Mouse (Mus musculus) hindbrain, embryonic 16.5 days (tissue): ENCODE measurements around the gene Bak1. TPM values are rescaled to one million over a fixed set of nuclear protein-coding genes. Genes with fewer than 3 reads are reported as not detected.

Experiments
- ATAC-seq: fragments of 200-750 bp; cut with Nextera tagmentation; 2 replicates; pipeline ENCODE4 v1.8.0; 2017; ENCODE audit warnings: moderate TSS enrichment, moderate library complexity
- H3K27ac ChIP-seq: fragments of 300-500 bp; sonication (generic); 2 replicates; pipeline ENCODE4 v1.5.1; 2014; ENCODE audit warnings: low read depth, mild to moderate bottlenecking, control low read depth, low read length, moderate library complexity
- H3K27me3 ChIP-seq: fragments of 300-500 bp; sonication (generic); replicated peaks from 2 replicates; pipeline ENCODE4 v1.6.1; 2014; ENCODE audit warnings: low read length; ENCODE audit not compliant: control insufficient read depth, insufficient read depth
- H3K36me3 ChIP-seq: fragments of 300-500 bp; sonication (generic); 2 replicates; pipeline ENCODE4 v1.6.1; 2014; ENCODE audit warnings: mild to moderate bottlenecking, low read length, moderate library complexity, mixed read lengths; ENCODE audit not compliant: control insufficient read depth, insufficient read depth
- H3K4me1 ChIP-seq: fragments of 300-500 bp; sonication (generic); 2 replicates; pipeline ENCODE4 v1.6.1; 2014; ENCODE audit warnings: low read depth, low read length; ENCODE audit not compliant: control insufficient read depth, insufficient read depth
- H3K4me2 ChIP-seq: fragments of 300-500 bp; sonication (generic); 2 replicates; pipeline ENCODE4 v1.6.1; 2014; ENCODE audit warnings: mild to moderate bottlenecking, low read length, control low read depth, moderate library complexity
- H3K4me3 ChIP-seq: fragments of 300-500 bp; sonication (generic); 2 replicates; pipeline ENCODE4 v1.5.1; 2014; ENCODE audit warnings: mild to moderate bottlenecking, low read length, control low read depth, moderate library complexity
- H3K9ac ChIP-seq: fragments of 300-500 bp; sonication (generic); 2 replicates; pipeline ENCODE4 v1.6.1; 2014; ENCODE audit warnings: low read depth, mild to moderate bottlenecking, control low read depth, low read length, moderate library complexity
- H3K9me3 ChIP-seq: fragments of 300-500 bp; sonication (generic); 2 replicates; pipeline ENCODE4 v1.6.1; 2014; ENCODE audit warnings: mild to moderate bottlenecking, low read length, moderate library complexity; ENCODE audit not compliant: control insufficient read depth
- WGBS: fragments of 180-500 bp; shearing (Covaris S2); extraction: QIAGEN DNeasy Blood & Tissue Kit; methylation state at CpG from one replicate; pipeline ENCODE4 v1.1.7; 2014; 5-methylcytosine and 5-hydroxymethylcytosine counted together
- polyA plus RNA-seq: library from polyadenylated mRNA; unstranded; fragments of >200 nt; fragmentation: Nextera tagmentation; extraction: Ambion mirVana; gene quantifications from 2 replicates; pipeline ENCODE4 v1.2.1, GENCODE M21; 2015

The Bak1 gene
- polyA plus RNA-seq = 4.0 and 4.1 TPM in 2 replicates

GRCm38 (mm10) chr17:27028909-27029308 lies at the start of gene Bak1:
Bak1 (minus strand) TSS chr17:27029009.
- Histone ChIP-seq H3K9ac (peak within 1 kb of the TSS; percentile 95), H3K4me2 (peak within 1 kb of the TSS; percentile 73), H3K36me3 (peaks cover 5% of the 10 kb centered on the region), H3K27me3 (no peaks in the 10 kb centered on the region), H3K4me1 (peaks cover 10% of the 10 kb centered on the region), H3K9me3 (no peaks in the 10 kb centered on the region), H3K4me3 (peak within 1 kb of the TSS; percentile 64), H3K27ac (peak within 1 kb of the TSS; percentile 80)
- WGBS = 75% methylated on average over 2 of the region's 4 CpGs
- no peak for ATAC-seq

GRCm38 (mm10) chr17:27078499-27078898 lies 49.7 kb upstream of the Bak1 start:
- Histone ChIP-seq H3K9ac (no peak overlapping the region), H3K9me3 (no peaks in the 10 kb centered on the region), H3K27ac (no peak overlapping the region), H3K36me3 (no peaks in the 10 kb centered on the region), H3K4me3 (no peak overlapping the region), H3K4me2 (no peak overlapping the region), H3K4me1 (no peaks in the 10 kb centered on the region; the same call in 1 of the 2 replicates), H3K27me3 (no peaks in the 10 kb centered on the region)
- WGBS = 88% methylated on average over 6 of the region's 6 CpGs
- ATAC-seq = no peak

GRCm38 (mm10) chr17:27077920-27078319 lies 49.1 kb upstream of the Bak1 start:
- Histone ChIP-seq H3K27me3 (no peaks in the 10 kb centered on the region), H3K4me1 (no peaks in the 10 kb centered on the region; the same call in 1 of the 2 replicates), H3K9me3 (no peaks in the 10 kb centered on the region), H3K9ac (no peak overlapping the region), H3K4me3 (no peak overlapping the region), H3K27ac (no peak overlapping the region), H3K36me3 (no peaks in the 10 kb centered on the region), H3K4me2 (no peak overlapping the region)
- ATAC-seq = no peak
- 81% methylated on average over 6 of the region's 6 CpGs for WGBS

- Histone ChIP-seq H3K9me3 (no peaks in the 10 kb centered on the region), H3K4me1 (no peaks in the 10 kb centered on the region; the same call in 1 of the 2 replicates), H3K27me3 (no peaks in the 10 kb centered on the region), H3K27ac (no peak overlapping the region), H3K9ac (no peak overlapping the region), H3K36me3 (no peaks in the 10 kb centered on the region), H3K4me3 (no peak overlapping the region), H3K4me2 (no peak overlapping the region)
- over 99% methylated on average over 7 of the region's 7 CpGs for WGBS
- ATAC-seq = no peak
Measured at GRCm38 (mm10) chr17:27077133-27077532, 48.3 kb upstream of the Bak1 start.

- H3K27me3 ChIP-seq = no peaks in the 10 kb centered on the region
- no peaks in the 10 kb centered on the region for H3K9me3 ChIP-seq
- H3K27ac ChIP-seq = no peak overlapping the region
- no peak overlapping the region for H3K4me3 ChIP-seq
- no peaks in the 10 kb centered on the region for H3K36me3 ChIP-seq
- 79% methylated on average over 17 of the region's 17 CpGs for WGBS
- H3K4me1 ChIP-seq = no peaks in the 10 kb centered on the region; the same call in 1 of the 2 replicates
- no peak for ATAC-seq
- no peak overlapping the region for H3K9ac ChIP-seq
- no peak overlapping the region for H3K4me2 ChIP-seq
Measured at GRCm38 (mm10) chr17:27074849-27075745, 46.3 kb upstream of the Bak1 start.

GRCm38 (mm10) chr17:27074236-27074635 lies 45.4 kb upstream of the Bak1 start:
- no peaks in the 10 kb centered on the region for H3K36me3 ChIP-seq
- H3K9ac ChIP-seq = no peak overlapping the region
- H3K4me3 ChIP-seq = no peak overlapping the region
- H3K4me2 ChIP-seq = no peak overlapping the region
- no peaks in the 10 kb centered on the region for H3K27me3 ChIP-seq
- H3K9me3 ChIP-seq = no peaks in the 10 kb centered on the region
- no peak for ATAC-seq
- no peaks in the 10 kb centered on the region; the same call in 1 of the 2 replicates for H3K4me1 ChIP-seq
- WGBS = 68% methylated on average over 6 of the region's 6 CpGs
- H3K27ac ChIP-seq = no peak overlapping the region

- no peak overlapping the region for H3K4me3 ChIP-seq
- H3K4me1 ChIP-seq = no peaks in the 10 kb centered on the region; the same call in 1 of the 2 replicates
- H3K4me2 ChIP-seq = no peak overlapping the region
- H3K9ac ChIP-seq = no peak overlapping the region
- no peak for ATAC-seq
- no peaks in the 10 kb centered on the region for H3K9me3 ChIP-seq
- no peaks in the 10 kb centered on the region for H3K36me3 ChIP-seq
- no peaks in the 10 kb centered on the region for H3K27me3 ChIP-seq
- H3K27ac ChIP-seq = no peak overlapping the region
- WGBS = 70% methylated on average over 9 of the region's 9 CpGs
Measured at GRCm38 (mm10) chr17:27073778-27074177, 45.0 kb upstream of the Bak1 start.

- H3K27ac ChIP-seq = no peak overlapping the region
- H3K4me1 ChIP-seq = no peaks in the 10 kb centered on the region; the same call in 1 of the 2 replicates
- no peak for ATAC-seq
- H3K4me3 ChIP-seq = no peak overlapping the region
- no peaks in the 10 kb centered on the region for H3K9me3 ChIP-seq
- 67% methylated on average over 5 of the region's 5 CpGs for WGBS
- H3K9ac ChIP-seq = no peak overlapping the region
- H3K4me2 ChIP-seq = no peak overlapping the region
- no peaks in the 10 kb centered on the region for H3K27me3 ChIP-seq
- H3K36me3 ChIP-seq = no peaks in the 10 kb centered on the region
Measured at GRCm38 (mm10) chr17:27073126-27073525, 44.3 kb upstream of the Bak1 start.

- H3K9ac ChIP-seq = no peak overlapping the region
- no peaks in the 10 kb centered on the region for H3K9me3 ChIP-seq
- no peak for ATAC-seq
- H3K4me1 ChIP-seq = no peaks in the 10 kb centered on the region; the same call in 1 of the 2 replicates
- no peaks in the 10 kb centered on the region for H3K27me3 ChIP-seq
- no peak overlapping the region for H3K4me3 ChIP-seq
- no peak overlapping the region for H3K27ac ChIP-seq
- H3K4me2 ChIP-seq = no peak overlapping the region
- 94% methylated on average over 8 of the region's 8 CpGs for WGBS
- H3K36me3 ChIP-seq = no peaks in the 10 kb centered on the region
Measured at GRCm38 (mm10) chr17:27072363-27072762, 43.6 kb upstream of the Bak1 start.
